Mouse (Mus musculus) spleen, adult 12 weeks (tissue): ENCODE results near the gene Nrl.

Experiments
- DNase-seq: peaks from one replicate; pipeline ENCODE4 v3.0.0; 2022; ENCODE audit warnings: low spot score

Nrl gene

DNA sequence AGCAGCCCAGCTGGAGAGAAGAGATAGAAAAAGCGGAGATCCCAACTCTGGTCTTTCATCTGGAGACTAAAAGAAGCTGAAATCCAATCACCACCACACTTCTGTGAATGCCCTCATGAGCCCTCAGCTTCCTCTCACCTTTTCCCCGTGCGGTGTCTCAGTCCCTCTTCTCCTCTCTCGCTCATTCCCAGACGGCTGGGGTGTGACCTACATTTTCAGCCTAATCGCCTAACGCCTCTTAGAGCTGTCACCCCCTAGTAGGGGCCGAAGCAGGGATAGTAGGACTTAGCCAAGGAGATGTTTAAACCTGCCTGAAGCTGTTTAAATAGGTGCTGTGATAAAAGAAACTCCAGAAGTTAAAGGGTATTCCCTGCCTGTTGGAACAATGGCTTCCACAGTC is at the start of gene Nrl:
TSS of gene Nrl (minus strand) at position 197 of the 400 bp plus-strand sequence.
- DNase-seq = no peak

DNA sequence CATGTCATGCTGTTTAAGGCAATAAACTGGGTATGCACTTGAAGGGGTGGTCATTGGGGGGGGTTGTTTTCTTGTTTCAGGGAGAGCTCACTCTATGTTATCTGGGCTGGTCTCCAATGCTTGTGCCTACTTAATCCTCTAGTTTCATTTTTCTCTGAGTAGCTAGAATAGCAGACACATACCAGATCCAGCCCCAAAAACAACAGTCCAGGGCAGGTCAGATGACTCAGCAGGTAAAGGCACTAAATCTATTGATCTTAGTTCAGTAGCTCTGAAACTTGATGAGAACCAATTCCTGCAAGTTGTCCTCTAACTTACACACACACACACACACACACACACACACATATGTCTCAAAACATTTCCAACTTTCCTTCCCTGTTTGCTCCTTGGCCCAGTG is 47.0 kb upstream of the Nrl start:
- DNase-seq = no peak

DNA sequence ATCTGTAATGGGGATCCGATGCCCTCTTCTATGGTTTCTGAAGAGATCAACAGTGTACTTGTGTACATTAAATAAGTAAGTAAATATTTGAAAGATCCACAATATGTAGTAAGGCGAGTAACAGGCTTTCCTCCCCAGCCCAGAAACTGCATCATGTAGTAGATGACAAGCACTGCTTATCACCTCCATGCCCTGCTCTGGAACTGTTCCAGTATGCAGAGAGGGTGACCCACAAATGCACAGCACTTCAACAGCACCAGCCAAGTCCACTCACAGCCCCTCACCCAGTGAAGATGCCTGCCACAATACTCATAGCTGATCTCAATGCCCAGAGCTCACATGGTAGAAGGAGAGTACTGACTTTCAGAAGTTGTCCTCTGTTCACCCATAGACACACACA is 45.8 kb upstream of the Nrl start:
- DNase-seq = no peak

DNA sequence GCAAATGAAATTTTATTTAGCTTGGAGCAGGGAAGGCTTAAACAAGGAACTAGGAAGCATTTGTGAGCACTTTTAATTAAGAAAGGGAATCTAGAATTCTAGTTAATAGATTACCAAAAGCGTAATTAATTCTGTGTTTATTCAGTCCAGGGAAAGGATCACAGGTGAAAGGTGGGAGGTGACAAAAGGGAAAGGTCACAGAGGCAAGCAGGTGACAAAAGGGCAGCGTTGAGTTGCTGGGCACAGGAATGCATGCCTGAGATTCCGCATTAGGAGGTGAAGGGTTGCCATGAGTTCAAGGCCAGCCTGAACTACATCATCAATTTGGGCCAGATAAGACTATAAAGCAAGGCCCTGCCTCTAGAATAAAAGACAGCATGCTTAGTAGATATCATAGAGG is 42.7 kb upstream of the Nrl start:
- no peak for DNase-seq

DNA sequence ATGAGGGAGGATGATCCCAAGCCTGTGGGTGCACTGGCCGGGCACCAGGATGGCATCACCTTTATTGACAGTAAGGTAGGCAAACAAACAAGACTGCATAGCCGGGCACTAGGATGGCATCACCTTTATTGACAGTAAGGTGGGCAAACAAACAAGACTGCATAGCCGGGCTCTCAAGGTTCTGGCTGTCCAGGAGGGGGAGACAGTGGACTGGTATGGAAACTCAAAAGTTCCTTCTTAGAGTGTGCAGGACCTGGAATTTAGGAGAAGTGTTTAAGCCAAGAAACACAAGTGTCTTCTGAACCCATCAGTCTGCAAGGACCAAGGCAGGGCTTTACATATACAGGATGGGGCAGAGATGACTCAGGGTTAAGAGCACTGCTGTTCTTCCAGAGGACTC is 41.0 kb upstream of the Nrl start:
- no peak for DNase-seq

DNA sequence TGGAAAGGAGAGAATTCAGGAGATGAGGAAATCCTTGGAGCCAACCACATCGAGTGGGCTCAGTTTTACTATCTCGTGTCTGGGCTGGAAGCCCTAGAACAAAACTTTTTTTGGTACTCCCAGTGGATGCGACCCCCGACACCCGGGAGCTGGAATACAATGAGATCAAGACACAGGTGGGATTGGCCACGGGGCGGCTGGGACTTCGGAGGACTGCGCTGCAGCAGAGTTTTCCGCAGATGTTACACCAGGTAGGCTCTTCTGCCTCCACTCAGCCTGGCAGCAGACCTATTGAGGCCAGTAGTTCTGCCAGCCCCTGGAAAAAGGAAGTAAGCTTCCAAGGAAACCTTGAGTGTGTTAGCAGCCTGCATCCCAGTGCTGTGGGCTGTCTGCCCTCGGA is 38.5 kb upstream of the Nrl start:
- DNase-seq = no peak

DNA sequence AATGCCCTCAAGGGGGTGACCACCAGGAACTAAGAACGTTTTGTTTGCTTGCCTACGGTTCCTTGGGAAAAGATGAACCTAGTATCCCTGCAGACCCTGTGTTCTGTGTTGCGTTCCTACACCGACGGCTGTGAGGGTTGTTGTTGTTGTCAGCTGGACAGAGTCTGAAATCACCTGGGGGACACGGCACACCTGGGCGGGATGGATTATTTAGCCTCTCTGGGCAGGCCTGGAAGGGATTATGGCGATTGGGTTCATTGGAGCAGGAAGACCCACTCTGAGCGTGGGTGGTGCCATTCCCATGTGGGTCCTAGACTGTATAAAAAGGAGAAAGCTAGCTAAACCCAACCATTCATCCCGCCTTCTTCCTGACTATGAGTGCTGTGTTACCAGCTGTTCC is 37.1 kb upstream of the Nrl start:
- no peak for DNase-seq

DNA sequence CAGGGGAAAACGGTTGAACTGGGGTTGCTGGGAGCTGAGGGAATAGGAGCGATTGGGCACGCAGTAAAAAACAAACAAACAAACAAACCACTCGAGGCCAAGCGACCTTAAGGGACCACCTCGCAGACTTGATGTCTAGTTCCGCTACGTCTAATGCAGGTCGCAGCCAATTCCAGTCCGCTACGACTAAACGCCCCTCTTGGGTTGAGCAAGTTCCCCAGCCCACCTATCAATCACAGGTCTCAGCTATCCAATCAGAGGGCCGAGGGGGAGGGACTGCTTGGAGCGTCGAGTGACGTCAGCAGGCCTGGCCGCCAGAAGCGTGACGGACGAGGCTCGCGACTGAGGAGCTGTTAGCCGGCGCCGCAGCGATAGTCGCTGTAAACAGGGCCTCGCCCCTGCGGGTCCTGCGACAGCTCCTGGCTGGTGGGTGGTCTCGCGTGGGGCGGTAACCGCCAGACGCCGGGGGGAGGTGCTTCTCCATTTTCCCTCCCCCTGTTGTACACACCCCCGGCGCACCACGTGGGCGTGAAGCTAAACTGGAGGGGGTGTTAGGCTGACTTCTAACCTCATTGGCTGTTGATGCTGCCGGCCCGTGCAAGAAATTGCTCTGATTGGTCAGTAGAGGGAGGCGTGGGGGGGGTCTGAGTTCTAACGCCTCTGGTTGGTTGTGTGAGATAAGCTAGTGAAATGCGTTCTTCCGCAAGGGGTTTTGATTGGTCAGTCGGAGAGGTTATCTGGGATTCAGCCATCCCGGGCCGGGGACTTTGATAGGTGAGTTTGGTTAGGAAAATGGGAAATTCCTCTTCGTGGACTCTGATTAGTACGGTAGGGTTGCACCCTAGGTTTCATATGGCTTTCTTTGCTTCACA is 35.7 kb upstream of the Nrl start, which contains the start of gene A730061H03Rik:
TSS of gene A730061H03Rik (minus strand) at position 205 of the 872 bp plus-strand sequence.
- peak; percentile 98 for DNase-seq

DNA sequence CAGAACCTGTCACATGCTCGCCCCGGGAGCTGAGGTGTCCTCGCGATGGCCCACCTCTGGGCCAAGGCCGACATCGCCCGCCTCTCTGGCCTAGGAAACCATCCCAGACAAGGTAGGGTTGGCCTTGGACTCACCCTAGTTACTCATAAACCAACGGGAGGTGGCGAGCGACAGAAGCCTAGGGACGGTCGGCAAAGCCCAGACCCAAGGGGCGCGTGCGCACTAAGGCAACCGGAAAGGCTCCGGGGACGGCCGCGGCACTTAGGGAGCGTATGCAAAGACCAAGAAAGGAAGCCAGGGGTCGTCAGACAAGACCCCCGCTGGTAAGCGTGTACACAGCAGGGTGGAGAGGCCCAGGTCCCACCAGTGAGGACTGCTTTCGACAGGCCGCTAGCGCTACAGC is 35.0 kb upstream of the Nrl start, which contains the start of gene Dcaf11:
TSS of gene Dcaf11 (plus strand) at position 208 of the 403 bp plus-strand sequence.
- DNase-seq = peak; percentile 86

DNA sequence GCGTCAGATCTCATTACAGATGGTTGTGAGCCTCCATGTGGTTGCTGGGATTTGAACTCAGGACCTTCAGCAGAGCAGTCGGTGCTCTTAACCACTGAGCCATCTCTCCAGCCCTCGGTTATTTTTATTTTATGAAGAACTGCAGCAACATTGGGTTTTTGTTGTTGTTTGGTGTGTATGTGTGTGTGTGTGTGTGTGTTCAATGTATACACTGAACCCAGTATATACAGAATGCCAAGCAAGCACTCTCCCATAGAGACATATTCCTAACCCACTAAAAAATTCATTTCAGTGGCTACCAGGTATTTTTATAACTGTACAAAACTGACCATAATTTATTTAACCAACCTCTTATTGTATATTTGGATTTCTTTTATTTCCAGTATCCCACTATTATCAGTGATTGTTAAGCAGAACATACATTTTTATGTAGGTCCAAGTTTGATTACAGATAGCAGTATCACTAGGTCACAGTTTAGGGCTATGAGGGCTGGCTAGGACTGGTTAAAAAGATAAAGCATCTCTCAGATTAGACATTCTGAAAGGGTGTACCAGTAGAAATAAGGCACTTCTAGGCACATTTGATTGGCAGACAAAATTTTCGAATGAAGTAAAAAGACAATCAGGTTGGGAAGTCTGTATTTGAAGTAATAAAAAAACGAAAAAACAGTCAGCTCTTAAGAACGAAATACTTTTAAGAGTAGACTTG is 34.1 kb upstream of the Nrl start:
- DNase-seq = no peak

DNA sequence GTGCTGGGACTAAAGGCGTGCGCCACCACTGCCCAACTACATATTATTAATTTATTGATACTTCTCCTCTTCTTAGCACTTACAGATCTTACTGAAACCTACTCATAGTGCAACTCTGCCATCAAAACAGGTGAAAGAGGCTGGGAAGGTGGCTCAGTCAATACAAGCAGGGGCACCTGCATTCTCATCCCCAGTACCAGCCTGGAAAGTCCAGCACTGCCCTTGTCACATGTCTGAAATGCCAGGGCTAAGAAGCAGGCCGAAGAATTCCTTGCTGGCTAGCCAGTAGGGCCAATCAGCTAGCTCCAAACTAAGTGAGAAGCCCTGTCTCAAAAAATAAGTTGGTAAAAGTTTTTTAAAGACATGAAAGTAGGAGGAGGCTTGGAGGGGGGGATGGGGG is 32.8 kb upstream of the Nrl start:
- no peak for DNase-seq

DNA sequence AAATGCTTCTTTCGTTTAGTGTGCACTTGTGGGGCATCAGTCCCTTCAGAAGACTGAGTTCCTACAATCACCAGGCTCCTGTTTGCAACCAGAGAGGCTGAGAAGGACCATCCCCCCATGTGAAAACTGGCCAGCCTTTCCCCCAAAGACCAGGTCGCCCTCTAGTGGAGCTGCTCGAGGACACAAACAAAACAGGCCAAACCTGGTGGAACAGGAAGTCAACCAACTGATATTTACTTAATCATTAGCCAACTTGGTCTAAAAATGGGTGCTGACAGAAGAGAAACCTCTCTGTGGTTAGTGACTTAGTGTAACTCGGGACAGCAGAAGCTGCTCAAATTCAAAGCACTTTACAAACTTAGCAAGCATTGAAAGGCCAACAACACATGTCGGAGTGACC is 32.2 kb upstream of the Nrl start:
- peak; percentile 66 for DNase-seq

DNA sequence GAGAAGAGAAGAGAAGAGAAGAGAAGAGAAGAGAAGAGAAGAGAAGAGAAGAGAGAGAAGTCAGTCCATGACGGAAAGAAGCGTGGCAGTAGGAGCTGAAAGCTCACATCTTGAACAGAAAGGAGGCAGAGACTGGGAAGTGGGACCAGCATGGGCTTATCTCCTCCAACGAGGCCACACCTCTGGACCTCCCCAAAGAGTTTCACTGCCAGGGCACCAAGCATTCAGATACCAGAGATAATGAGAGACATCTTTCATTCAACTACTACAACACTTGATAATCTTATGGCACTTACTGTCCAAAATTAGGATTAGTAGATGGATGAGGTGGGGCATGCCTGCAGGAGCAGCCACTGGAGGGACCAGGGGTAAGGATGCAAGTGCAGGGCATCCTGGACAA is 31.0 kb upstream of the Nrl start:
- DNase-seq = no peak

DNA sequence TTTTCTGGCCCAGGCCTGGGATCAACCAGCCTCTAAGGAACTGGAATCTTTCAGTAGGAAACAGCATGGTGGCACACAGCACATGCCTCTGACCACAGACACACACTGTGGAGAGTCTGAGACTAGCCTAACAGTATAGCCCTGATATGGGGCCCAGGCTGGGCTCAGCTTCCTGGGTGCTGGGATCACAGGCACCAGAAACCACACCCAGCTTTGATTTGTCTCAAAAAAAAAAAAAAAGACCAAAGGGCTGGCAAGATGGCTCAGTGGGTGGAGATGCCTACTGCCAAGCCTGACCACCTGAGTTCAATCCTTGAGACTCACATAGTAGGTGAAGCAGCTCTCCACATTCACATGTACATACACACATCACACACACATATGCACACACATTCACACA is 29.9 kb upstream of the Nrl start:
- DNase-seq = no peak

DNA sequence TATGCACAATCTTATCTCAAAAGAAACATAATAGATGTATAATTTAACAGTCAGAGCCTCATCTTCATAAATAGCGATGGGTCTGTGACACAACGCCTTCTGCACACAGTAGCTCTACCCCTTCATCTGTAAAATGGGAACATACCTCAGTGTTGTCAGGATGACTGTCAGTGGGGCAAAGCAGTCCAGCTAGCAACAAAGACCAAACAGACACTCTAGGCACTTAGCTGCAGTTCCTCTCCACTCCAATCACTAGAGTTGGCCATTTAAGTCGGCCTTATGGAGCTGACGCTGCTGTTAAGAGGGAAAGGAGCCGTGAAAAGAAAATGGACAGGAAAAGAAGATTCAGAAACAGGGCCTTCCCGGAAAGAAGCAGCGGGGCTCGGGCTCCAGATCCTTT is 27.0 kb upstream of the Nrl start:
- no peak for DNase-seq

DNA sequence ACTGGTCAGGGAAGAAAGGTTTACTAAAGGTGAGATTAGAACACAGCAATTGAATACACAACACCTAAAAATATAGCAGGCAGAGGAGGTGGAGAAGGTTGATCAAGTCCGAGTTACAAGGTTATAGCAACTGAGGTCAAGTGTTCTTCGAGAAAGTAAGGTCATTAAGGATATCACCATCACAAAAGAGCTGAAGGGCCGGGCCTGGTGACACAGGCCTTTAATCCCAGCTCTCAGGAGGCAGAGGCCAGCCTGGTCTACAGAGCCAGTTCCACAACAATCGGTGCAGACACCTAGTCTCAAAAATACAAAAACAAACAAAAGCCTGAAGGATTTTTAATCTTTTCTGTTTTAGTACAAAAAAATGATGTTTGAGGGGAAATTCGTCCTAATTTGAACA is 26.6 kb upstream of the Nrl start:
- no peak for DNase-seq

DNA sequence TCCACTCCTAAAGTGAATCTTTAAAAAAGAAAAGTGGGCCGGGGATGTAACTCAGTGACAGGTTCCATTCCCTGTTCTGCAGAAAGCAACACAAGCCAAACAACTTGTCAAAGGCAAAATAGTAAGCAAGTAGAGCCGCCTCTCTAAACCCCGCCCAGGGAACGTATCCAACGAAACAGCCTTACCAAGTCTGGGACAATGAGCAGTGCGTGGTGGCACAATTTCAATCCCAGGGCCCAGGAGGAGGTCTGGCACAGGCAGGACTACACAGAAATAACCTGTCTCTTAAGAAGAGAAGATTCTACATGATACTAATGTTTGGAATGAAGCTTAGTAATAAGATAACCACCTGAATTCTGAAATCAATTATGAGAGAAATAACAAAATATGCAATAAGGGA is 25.4 kb upstream of the Nrl start:
- DNase-seq = no peak

DNA sequence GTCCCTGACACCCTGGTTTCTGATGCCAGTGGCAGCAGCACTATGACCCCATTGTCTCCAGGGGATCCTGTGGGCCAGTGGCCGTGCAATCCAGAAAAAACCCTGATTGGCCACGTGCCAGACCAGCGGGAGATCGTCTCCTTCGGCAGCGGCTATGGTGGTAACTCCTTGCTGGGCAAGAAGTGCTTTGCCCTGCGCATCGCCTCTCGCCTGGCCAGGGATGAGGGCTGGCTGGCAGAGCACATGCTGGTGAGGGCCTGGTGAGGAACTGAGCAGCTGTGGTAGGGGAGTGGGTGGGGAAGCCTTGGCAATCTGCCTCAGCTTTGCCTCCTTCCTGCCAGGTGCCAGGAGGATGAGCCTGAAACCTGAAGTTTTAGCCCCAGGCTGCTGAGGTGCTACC is 19.6 kb upstream of the Nrl start:
- DNase-seq = no peak

DNA sequence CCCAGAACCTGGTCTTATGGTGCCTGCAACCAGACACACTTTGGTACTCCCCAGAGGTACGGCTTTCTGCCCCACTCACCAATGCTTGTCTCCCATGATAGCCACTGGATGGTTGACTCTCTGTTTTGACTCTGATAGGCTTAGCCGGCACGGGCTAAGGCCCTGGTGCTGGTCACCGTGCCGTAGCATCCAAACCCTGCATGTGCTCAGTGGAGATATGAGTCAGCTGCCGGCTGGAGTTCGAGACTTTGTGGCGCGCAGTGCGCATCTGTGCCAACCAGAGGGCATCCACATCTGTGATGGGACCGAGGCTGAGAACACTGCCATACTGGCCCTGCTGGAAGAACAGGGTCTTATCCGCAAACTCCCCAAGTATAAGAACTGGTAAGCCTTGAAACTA is 17.5 kb upstream of the Nrl start:
- DNase-seq = peak; percentile 69

DNA sequence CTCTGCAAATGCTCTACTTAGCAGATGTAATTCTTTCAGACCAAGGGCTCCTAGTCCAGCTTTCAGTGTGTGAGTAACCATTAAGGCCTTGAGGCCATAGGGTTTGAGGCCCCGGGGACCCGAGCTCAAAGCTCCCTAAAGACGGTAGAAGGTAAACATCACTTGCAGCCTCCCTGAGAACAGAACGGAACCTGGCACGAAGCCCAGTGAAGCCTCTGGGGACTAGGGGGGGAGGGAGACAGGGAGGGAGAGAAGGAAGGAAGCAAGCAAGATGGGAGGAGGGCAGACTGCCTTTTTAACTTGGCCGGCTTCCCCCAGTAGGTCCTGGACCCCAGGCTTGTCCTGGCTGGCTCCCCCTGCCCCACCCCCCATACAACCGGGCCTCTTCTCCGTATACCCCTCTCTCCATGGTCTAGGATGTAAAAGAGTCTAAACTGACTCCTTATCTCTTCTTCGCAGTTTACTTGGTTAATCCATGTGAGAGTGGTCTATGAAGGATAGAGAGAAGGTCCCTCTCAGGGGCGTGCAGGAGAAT is 16.1 kb upstream of the Nrl start:
- DNase-seq = peak; percentile 73

DNA sequence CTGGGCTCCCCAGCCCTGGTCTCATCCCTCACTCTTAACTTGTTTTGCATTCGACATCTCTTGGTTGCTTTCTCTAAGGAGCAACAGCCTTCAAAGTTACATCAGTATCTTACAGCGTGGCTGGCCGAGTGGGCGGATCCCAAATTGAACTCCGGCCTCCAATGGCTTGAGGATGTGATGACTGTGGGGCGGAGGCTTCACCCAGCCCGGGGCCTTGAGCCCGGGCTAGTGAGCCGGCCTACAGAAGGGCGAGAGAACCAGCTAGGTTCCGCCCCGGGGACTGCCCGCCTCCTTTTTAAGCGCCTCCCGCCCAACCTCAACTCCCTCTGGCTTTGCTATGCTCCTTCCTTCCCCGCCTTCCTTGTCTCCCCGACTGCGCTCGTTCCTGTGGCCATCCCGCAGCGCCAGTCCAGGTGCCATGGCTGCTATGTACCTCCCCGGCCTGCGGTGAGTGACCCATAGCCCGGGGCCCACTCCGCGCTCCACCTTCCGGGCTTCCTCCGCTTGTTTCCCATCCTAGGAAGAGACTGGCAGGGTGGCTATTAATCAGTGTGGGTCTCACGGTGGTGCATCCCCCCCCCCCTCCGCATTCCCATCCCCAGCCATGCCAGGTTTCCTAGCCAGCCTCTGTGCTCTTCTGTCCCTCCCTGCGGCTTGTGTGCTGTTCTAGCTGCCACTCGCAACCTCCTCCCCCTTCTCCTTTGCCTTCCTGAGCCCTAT is 15.4 kb upstream of the Nrl start, which contains the start of gene Pck2:
TSS of gene Pck2 (plus strand) at position 200 of the 720 bp plus-strand sequence.
- peak; percentile 84 for DNase-seq

DNA sequence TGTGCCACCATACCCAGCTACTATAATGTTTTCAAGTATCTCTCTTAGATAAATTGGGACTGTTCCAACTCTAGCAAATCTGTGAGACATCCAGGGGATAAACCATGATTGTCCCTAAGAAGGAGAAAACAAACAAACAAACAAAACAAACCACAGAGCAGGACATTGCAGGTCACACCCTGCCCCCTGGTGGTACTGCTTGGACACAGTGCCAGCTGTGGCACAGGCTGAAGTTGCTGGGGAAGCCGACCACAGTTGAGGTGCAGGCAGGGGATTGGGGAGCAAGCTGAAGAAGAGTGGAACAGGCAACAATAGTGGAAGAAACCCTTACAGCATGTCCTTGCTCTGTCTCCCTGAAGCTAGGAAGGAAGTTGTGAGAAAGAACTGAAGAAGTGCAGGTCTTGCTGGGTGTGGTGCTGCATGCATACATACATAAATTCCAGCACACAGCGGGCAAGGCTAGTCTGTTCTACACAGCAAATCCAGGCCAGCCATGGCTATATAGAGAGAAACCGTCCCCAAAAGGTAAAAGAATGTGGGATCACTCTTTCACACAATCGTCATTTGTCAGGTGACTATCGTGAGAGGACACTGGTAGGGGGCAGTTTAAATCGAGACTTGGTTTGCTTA is 11.4 kb upstream of the Nrl start:
- DNase-seq = peak; percentile 32
